Mouse (Mus musculus) liver, embryonic 14.5 days (tissue): ENCODE data around the gene Elob. TPM values are rescaled to one million over a fixed set of nuclear protein-coding genes. Genes with fewer than 3 reads are reported as not detected.

Experiments used
- ATAC-seq: fragments of 200-750 bp; cut with Nextera tagmentation; 2 replicates; pipeline ENCODE4 v1.8.0; 2017; ENCODE audit warnings: moderate number of reproducible peaks, mild to moderate bottlenecking, moderate library complexity; ENCODE audit not compliant: insufficient read depth
- DNase-seq, 3 experiments: peaks; one replicate each; pipeline ENCODE4 v3.0.0-alpha.2; 2012 to 2013; ENCODE audit warnings: low read depth in 3 of 3, low spot score in 3 of 3
- H3K27ac ChIP-seq: fragments of 300-500 bp; sonication (generic); 2 replicates; pipeline ENCODE4 v1.5.1; 2014; ENCODE audit warnings: moderate library complexity, mild to moderate bottlenecking, control low read depth, inconsistent platforms
- H3K27me3 ChIP-seq: fragments of 300-500 bp; sonication (generic); 2 replicates; pipeline ENCODE4 v1.6.1; 2014; ENCODE audit warnings: mild to moderate bottlenecking, low read length, moderate library complexity; ENCODE audit not compliant: control insufficient read depth, insufficient read depth
- H3K36me3 ChIP-seq: fragments of 300-500 bp; sonication (generic); replicated peaks from 2 replicates; pipeline ENCODE4 v1.6.1; 2014; ENCODE audit warnings: low read depth; ENCODE audit not compliant: control insufficient read depth, insufficient read depth
- H3K4me1 ChIP-seq, 2 experiments: fragments of 200-500 bp in 1 of 2; fragments of 300-500 bp in 1 of 2; sonication (generic) in 1 of 2; replicated peaks; 2 replicates each; pipeline ENCODE4 v1.6.1; 2012 to 2014; ENCODE audit warnings: antibody characterized with exemption in 1 of 2, inconsistent platforms in 1 of 2, low read length in 1 of 2; ENCODE audit not compliant: control insufficient read depth in 2 of 2, insufficient read depth in 2 of 2
- H3K4me2 ChIP-seq: fragments of 300-500 bp; sonication (generic); 2 replicates; pipeline ENCODE4 v1.6.1; 2014; ENCODE audit warnings: low read depth, mild to moderate bottlenecking, control low read depth, moderate library complexity
- H3K4me3 ChIP-seq, 2 experiments: fragments of 200-500 bp in 1 of 2; fragments of 300-500 bp in 1 of 2; sonication (generic) in 1 of 2; 2 replicates each; pipeline ENCODE4 v1.5.1; 2012 to 2014; ENCODE audit warnings: low read depth in 2 of 2, low read length in 2 of 2, mild to moderate bottlenecking in 2 of 2, control low read depth in 1 of 2, inconsistent platforms in 1 of 2, moderate library complexity in 1 of 2; ENCODE audit not compliant: insufficient read depth in 1 of 2
- H3K9ac ChIP-seq: fragments of 300-500 bp; sonication (generic); replicated peaks from 2 replicates; pipeline ENCODE4 v1.6.1; 2014; ENCODE audit warnings: mild to moderate bottlenecking, control low read depth, moderate library complexity
- H3K9me3 ChIP-seq: fragments of 300-500 bp; sonication (generic); 2 replicates; pipeline ENCODE4 v1.6.1; 2016; ENCODE audit warnings: low read length, mixed read lengths; ENCODE audit not compliant: control insufficient read depth
- CTCF ChIP-seq: IDR thresholded peaks from 2 replicates; pipeline ENCODE4 v1.5.1; 2016; ENCODE audit warnings: antibody characterized with exemption, low read depth, control low read depth
- EP300 ChIP-seq: IDR thresholded peaks from 2 replicates; pipeline ENCODE4 v1.6.1; 2016; ENCODE audit warnings: antibody characterized with exemption, low read depth
- WGBS: fragments of 180-500 bp; shearing (Covaris S2); extraction: QIAGEN DNeasy Blood & Tissue Kit; methylation state at CpG from one replicate; pipeline ENCODE4 v1.1.7; 2014; ENCODE audit not compliant: insufficient replicate concordance; 5-methylcytosine and 5-hydroxymethylcytosine counted together
- polyA plus RNA-seq, 2 experiments: library from polyadenylated mRNA; depleted of rRNA in 1 of 2; stranded (reverse) in 1 of 2; unstranded in 1 of 2; fragments of >200 nt; fragmentation: Nextera tagmentation in 1 of 2; extraction: Ambion mirVana in 1 of 2; gene quantifications; 2 replicates each; pipeline versions ENCODE4 v1.2.1 to v1.2.3; 2012 to 2014

Gene Elob
- polyA plus RNA-seq (2012; rRNA removed) (277 and 284 TPM in 2 replicates), polyA plus RNA-seq (2014; fragmentation: Nextera tagmentation; extraction: Ambion mirVana) (519 and 544 TPM in 2 replicates)

DNA sequence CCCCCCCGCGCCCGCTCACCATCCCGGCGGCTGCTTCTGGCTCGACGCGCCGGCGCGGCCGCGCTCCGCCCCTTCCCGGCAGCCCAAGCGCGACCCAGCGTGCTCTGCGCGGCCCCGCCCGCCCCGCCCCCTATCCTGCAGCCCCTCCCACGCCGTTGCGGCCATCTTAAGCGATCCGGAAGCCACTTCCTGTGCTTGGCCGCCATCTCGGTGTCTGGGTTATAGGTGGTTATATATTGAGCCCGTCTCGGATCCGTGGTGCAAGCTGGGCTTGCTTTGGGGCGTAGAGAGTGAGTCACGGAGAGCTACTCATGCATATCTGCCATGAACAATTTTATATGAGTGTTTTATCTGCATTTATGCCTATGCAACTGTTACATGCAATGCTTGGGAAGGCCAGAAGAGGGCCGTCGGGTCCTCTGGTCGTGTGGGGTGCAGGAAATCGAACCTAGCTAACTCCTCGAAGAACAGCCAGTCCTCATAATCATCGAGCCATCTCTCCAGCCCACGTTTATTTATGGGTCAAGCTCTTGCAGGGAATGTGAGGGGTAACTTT lies at the start of gene Elob:
Gene Elob (minus strand): TSS at position 73 of the 556 bp plus-strand sequence.
- peak within 1 kb of the TSS; percentile 97 for H3K4me2 ChIP-seq
- H3K4me3 ChIP-seq: peak within 1 kb of the TSS; percentile 83 to 96
- H3K27me3 ChIP-seq: peaks cover 2% of the 10 kb centered on the region; the same call in 1 of the 2 replicates
- H3K4me1 ChIP-seq: peaks cover 13 to 15% of the 10 kb centered on the region in 2 experiments
- peak; percentile 92 for ATAC-seq
- no peak for TF ChIP-seq EP300
- peak; percentile 83 for TF ChIP-seq CTCF
- DNase-seq: peak; percentile 68 to 80 (median 76)
- H3K9me3 ChIP-seq: no peaks in the 10 kb centered on the region; the same call in 1 of the 2 replicates
- H3K27ac ChIP-seq: peak within 1 kb of the TSS; percentile 71
- 1% methylated on average over 39 of the region's 42 CpGs for WGBS
- H3K36me3 ChIP-seq: peaks cover 25% of the 10 kb centered on the region
- peak within 1 kb of the TSS; percentile 90 for H3K9ac ChIP-seq

DNA sequence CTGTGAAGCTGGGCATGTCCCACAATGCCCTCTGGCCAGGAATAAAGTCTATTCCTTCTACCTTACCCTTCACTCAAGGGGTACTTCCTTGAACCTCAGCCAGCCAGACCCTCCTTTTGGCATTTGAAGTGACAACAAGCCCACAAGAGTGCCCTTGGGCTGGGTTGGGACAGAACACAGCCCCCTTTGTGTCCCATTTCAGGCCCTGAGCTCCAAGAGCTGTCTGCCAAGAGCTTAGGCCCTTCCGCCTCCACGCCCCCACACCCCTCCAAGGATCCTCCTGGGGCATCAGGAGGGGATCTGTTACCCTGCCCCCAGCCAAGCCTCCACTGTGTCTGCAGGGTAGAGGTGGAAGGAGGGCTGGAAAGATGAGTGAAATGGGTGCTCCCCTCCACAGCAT lies 48.2 kb upstream of the Elob start:
- 81% methylated on average over 2 of the region's 2 CpGs for WGBS
- TF ChIP-seq EP300 (no peak), CTCF (no peak)
- ATAC-seq (no peak), DNase-seq (no peak)
- Histone ChIP-seq H3K4me3 (no peak overlapping the region), H3K4me1 (no peaks in the 10 kb centered on the region), H3K27ac (no peak overlapping the region), H3K36me3 (no peaks in the 10 kb centered on the region), H3K27me3 (no peaks in the 10 kb centered on the region), H3K4me2 (no peak overlapping the region), H3K9ac (no peak overlapping the region), H3K9me3 (no peaks in the 10 kb centered on the region)

DNA sequence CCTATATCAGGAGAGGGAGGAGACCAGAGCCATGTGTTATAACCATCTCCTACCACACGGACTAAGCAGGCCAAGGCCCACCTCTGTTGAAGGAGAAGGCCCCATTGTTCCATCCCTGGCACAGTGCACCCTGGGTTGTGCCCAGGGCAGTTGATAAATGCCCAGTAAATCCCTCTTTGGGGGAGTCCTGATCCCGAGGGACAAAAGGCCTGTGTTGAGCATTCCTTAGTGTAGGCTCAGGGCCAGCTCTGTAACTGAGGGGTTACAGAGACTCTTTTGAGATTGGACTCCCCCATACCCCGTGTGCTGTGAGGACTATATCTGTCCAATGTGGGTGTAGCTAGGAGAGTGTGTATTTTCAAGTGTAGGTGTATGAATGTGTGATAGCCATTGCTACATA lies 47.8 kb upstream of the Elob start:
- no peaks in the 10 kb centered on the region for H3K36me3 ChIP-seq
- no peaks in the 10 kb centered on the region for H3K4me1 ChIP-seq
- no peak overlapping the region for H3K4me2 ChIP-seq
- H3K27ac ChIP-seq: no peak overlapping the region
- H3K27me3 ChIP-seq: no peaks in the 10 kb centered on the region
- no peak overlapping the region for H3K4me3 ChIP-seq
- no peak for DNase-seq
- H3K9ac ChIP-seq: no peak overlapping the region
- H3K9me3 ChIP-seq: no peaks in the 10 kb centered on the region
- 40% methylated on average over 3 of the region's 3 CpGs for WGBS
- ATAC-seq: no peak
- no peak for TF ChIP-seq EP300
- no peak for TF ChIP-seq CTCF

DNA sequence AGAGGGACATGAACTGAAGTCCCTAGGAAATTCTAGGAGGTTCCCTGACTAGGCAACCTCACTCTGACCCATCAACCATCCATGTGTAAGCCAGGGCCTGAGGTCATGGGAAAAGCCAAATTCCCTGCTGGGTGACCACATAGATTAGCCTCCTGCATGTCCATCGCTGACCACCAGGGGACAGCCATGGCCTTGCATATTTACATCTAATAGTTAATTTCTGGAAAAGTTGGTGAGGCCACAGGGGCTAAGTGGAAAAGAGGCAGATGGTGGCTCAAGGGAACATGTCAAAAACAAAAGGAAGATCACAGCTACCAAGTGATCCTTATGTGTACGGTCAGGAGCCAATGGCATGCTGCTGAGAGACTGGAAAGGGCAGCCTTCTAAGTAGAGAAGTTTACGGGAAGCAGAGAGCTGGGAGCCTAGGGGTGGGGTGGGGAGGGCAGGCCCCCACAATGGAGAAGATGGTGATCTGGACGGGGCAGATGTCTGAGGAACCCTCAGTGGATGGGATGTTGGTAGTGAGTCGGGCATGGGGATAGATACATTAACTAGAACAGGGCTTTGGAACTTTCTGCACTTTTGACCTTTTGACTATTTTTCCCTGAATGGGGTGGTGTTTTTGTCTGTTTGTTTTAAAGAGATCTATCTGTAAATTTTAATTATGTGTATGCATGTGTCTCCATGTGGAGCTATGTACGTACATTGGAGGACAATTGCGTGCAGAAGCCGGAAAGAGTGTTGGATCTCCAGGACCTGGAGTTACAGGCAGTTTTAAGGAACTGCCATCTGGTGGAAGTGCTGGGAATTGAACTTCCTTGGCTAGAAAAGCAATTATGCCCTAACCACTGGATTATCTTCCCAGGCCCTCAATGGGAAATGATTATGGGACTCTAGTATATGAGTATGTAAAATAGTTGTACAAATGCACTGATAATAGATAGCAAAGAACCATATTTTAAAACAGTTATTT lies 45.2 kb upstream of the Elob start:
- no peak overlapping the region for H3K4me3 ChIP-seq
- 34% methylated on average over 8 of the region's 8 CpGs for WGBS
- no peaks in the 10 kb centered on the region for H3K4me1 ChIP-seq
- no peaks in the 10 kb centered on the region for H3K9me3 ChIP-seq
- H3K9ac ChIP-seq: no peak overlapping the region
- H3K27ac ChIP-seq: no peak overlapping the region
- H3K36me3 ChIP-seq: no peaks in the 10 kb centered on the region
- H3K4me2 ChIP-seq: no peak overlapping the region
- DNase-seq (no peak), ATAC-seq (no peak)
- TF ChIP-seq CTCF (peak; percentile 80), EP300 (no peak)
- H3K27me3 ChIP-seq: no peaks in the 10 kb centered on the region

DNA sequence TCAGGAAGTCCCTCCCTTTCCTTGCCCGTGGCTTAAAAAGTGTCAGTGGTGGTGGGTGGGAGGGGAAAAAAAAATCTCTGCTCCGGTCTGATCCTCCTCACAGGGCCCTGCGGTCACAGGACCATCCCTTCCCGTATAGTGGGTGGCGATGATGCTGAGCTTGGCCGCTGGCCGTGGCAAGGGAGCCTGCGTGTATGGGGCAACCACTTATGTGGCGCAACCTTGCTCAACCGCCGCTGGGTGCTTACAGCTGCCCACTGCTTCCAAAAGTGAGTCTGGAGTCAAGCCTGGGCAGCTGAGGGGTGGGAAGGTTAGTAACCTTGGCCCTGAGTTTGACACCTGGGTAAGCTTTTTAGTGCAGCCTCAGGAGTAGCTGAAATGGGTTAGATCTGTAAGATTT lies 39.6 kb upstream of the Elob start:
- no peaks in the 10 kb centered on the region for H3K27me3 ChIP-seq
- WGBS: 68% methylated on average over 11 of the region's 11 CpGs
- no peak overlapping the region for H3K9ac ChIP-seq
- H3K4me2 ChIP-seq: no peak overlapping the region
- no peak for TF ChIP-seq EP300
- no peak for TF ChIP-seq CTCF
- H3K27ac ChIP-seq: no peak overlapping the region
- no peak overlapping the region for H3K4me3 ChIP-seq
- H3K36me3 ChIP-seq: no peaks in the 10 kb centered on the region
- ATAC-seq: no peak
- no peaks in the 10 kb centered on the region for H3K9me3 ChIP-seq
- H3K4me1 ChIP-seq: no peaks in the 10 kb centered on the region
- DNase-seq: no peak
